Mouse (Mus musculus) left cerebral cortex, adult 2 months (tissue): ENCODE data around the gene Josd2. TPM values are rescaled to one million over a fixed set of nuclear protein-coding genes. Genes with fewer than 3 reads are reported as not detected.

Source experiments
- DNase-seq, 2 experiments: peaks; one replicate each; pipeline ENCODE4 v3.0.0; 2021 to 2022; ENCODE audit warnings: low spot score in 2 of 2, mixed read lengths in 1 of 2; ENCODE audit errors: extremely low spot score in 1 of 2
- H3K27ac ChIP-seq: fragments of 200-600 bp; 2 replicates; pipeline ENCODE4 v1.8.1; 2022
- H3K4me3 ChIP-seq: fragments of 200-600 bp; 2 replicates; pipeline ENCODE4 v1.8.1; 2022
- CTCF ChIP-seq: fragments of 200-600 bp; IDR thresholded peaks from 2 replicates; pipeline ENCODE4 v1.8.1; 2022; ENCODE audit warnings: antibody characterized with exemption, mild to moderate bottlenecking, moderate library complexity
- intact Hi-C: fragments of 180-260 bp; cut with DNase I; formaldehyde crosslinking; loops from one replicate; pipeline ENCODE4 v1.15.1; 2025
- total RNA-seq, 2 experiments: library from RNA; stranded (reverse); gene quantifications; 2 replicates each; pipeline ENCODE4 v1.2.3; 2021

The Josd2 gene
- total RNA-seq, 2 experiments from 2014 or later = 72.3 to 86.6 TPM

DNA sequence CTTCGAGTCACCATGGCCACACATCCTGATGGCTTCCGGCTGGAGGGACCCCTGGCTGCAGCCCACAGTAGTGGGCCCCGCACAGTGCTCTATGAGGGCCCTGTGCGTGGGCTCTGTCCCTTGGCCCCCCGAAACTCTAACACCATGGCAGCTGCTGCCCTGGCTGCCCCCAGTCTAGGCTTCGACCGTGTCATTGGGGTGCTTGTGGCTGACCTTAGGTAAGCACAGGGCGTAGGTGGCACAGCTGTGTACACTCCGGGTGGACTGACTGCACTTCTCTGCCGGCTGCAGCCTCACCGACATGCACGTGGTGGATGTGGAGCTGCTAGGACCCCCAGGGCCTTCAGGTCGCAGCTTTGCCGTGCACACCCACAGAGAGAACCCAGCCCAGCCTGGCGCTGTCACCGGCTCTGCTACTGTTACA, 880 bp upstream of the Josd2 start:
- intact Hi-C loops = no loop called here
- Histone ChIP-seq H3K4me3 (no peak overlapping the region; the same call in 1 of the 2 replicates), H3K27ac (peak overlapping the region; percentile 69)
- TF ChIP-seq CTCF = no peak; the same call in 1 of the 2 replicates
- DNase-seq = peak in 1 of 2 experiments; percentile 33

GRCm38 (mm10) chr7:44468644-44469285, 985 bp downstream of the Josd2 start:
- peak overlapping the region; percentile 70 for H3K4me3 ChIP-seq
- no peak for DNase-seq
- TF ChIP-seq CTCF = no peak
- peak overlapping the region; percentile 96 for H3K27ac ChIP-seq
- intact Hi-C loops = loop anchor here (2.0 kb wide), 1 partner anchor 96 kb away; no protein-coding TSS in a partner anchor

- intact Hi-C loops = loop anchor here (2.0 kb wide), 1 partner anchor 97 kb away; no protein-coding TSS in a partner anchor
- peak in 1 of 2 experiments; percentile 14 for DNase-seq
- TF ChIP-seq CTCF = no peak
- H3K4me3 ChIP-seq = no peak overlapping the region
- H3K27ac ChIP-seq = peak overlapping the region; percentile 96
Measured at GRCm38 (mm10) chr7:44469677-44470675, 2.2 kb downstream of the Josd2 start.

DNA sequence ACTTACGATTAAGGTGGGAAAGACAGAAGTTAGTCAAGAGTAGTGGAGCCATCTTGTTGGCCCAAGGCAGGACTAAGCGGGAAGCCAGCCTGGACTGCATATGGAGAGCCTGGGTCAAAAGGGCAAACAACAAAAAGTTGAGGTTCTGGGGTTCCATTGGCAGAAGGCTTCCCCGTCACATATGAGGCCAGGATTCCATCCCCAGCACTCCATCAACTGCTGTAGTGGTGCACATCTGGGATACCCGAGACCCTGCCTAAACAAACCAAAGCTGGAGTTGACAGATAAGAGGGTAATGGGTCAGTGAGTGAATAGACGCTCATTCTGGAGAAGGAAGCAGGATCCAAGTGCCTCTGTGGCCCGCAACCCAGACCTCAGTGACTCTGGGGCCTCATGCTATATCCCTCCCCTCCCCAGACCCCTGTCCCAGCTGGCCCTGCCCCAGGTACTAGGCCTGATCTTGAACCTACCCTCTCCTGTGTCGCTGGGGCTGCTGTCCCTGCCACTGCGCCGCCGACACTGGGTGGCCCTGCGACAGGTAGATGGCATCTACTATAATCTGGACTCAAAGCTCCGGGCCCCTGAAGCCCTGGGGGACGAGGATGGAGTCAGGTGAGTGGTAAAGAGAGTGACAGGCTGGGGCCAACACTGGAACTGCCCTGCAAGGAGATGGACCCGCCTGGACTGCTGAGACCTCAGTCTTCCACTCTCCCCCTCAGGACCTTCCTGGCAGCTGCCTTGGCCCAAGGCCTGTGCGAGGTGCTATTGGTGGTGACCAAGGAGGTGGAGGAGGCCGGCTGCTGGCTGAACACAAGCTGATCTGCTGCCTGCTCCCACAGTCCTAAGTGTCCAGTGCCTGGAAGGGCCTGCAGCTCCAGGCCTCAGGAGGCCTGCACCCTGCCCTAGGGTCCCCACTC, 3.2 kb downstream of the Josd2 start:
- peak in 1 of 2 experiments; percentile 19 for DNase-seq
- intact Hi-C loops = no loop called here
- no peak for TF ChIP-seq CTCF
- no peak overlapping the region for H3K4me3 ChIP-seq
- H3K27ac ChIP-seq = peak overlapping the region; percentile 56; the same call in 1 of the 2 replicates

DNA sequence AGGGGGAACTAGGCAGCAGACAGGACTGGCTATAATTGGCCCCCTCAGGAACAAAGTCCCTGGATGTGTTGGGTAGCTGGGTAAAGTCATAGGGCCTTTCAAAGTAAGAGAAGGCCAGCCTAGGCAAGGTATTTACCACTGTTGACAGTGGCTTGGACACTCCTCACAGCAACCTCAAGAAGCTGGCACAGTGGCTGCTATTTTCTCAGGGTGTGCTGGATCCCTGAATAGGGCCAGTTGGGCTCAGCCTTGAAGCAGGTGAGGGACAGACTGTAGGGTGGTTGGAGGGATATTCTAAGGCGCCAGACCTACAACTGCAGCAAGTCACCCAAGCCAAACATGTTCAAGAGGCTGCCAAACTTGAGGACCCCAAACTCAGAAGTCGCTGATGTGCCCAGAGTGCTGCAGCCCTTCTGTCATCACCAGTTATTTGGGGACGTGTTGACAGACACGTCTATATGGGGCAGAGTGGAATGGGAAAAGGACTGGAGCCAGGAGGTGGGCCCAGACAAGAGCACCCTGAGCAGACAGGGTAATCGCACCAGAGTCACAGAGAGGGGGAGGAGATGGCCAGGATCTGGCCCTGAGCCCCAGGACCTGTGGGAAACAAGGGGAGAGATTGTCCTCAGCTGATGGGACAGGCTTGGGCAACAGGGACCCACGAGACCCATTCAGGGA, 4.2 kb downstream of the Josd2 start:
- intact Hi-C loops = no loop called here
- TF ChIP-seq CTCF = no peak
- H3K27ac ChIP-seq = peak overlapping the region; percentile 83
- peak in 1 of 2 experiments; percentile 26 for DNase-seq
- no peak overlapping the region for H3K4me3 ChIP-seq

GRCm38 (mm10) chr7:44472558-44472885, 4.7 kb downstream of the Josd2 start:
- H3K27ac ChIP-seq = peak overlapping the region; percentile 83
- H3K4me3 ChIP-seq = no peak overlapping the region
- no peak for TF ChIP-seq CTCF
- DNase-seq = no peak
- intact Hi-C loops = no loop called here

GRCm38 (mm10) chr7:44472961-44473646, 5.3 kb downstream of the Josd2 start:
- intact Hi-C loops = no loop called here
- DNase-seq = peak in 1 of 2 experiments; percentile 9
- Histone ChIP-seq H3K27ac (peak overlapping the region; percentile 83), H3K4me3 (no peak overlapping the region)
- TF ChIP-seq CTCF = no peak

DNA sequence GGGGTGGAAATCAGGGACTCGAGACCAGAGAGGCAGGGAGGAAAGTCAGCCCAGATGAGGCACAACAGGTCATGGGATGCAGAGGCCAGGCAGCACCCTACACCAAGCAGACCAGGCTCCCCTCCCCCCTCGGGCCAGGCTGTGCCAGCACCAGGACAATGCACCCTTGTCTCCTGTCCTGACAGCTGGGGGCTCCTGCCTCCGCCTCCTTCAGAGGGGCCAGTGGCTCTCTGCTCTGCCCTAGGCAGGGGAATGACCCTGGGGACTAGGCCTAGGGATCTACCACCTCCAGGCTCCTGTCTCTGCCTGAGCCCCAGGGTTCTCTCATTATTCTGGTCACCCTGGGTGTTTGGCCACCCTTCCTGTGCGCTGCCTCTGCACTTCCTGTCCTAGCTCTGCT, 6.6 kb downstream of the Josd2 start:
- TF ChIP-seq CTCF = no peak
- H3K27ac ChIP-seq = peak overlapping the region; percentile 76

DNA sequence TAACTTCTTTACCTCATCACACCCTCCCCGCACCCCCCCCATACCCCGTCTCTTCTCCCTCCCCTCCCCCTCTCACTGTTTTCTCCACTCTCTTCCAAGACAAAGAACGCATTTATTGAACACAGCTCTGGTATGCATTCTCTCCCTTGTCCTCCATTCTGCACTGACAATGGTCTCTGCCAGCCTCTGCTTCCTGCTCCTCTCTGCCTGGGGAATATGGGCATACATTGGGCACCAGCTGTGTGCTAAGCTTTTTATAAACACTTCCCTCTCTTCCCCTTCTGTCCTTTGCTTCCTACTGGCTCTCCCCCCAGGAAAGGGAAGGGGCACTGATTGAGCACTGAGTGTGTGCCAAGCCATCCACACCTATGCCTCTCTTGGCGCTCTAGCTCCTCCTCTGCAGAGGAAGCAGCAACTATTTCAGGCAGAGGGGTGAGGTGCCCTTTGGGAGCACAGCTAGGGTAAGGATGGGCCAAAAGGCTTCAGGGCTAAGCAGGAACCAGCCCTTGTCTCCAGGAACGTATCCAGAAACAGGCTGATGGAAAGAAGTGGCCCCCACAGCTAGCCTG, 7.3 kb downstream of the Josd2 start:
- H3K4me3 ChIP-seq = no peak overlapping the region
- peak in 1 of 2 experiments; percentile 9 for DNase-seq
- peak overlapping the region; percentile 76 for H3K27ac ChIP-seq
- TF ChIP-seq CTCF = no peak
- intact Hi-C loops = no loop called here

More for the DNA sequence above, 6.6 kb downstream of the Josd2 start:
- no peak overlapping the region for H3K4me3 ChIP-seq
- DNase-seq = peak in 1 of 2 experiments; percentile 72
- intact Hi-C loops = no loop called here
